Mouse (Mus musculus) adipocyte (in vitro differentiated cells): Measurements from ENCODE around the gene Kif14.
A peak's percentile ranks its signal among the peaks of the same experiment; 100 is the strongest.

ENCODE experiments used
- DNase-seq: peaks from one replicate; pipeline ENCODE4 v3.0.0-alpha.2; 2016; ENCODE audit warnings: low spot score

Kif14 gene

GRCm38 (mm10) chr1:136466143-136466811 is at the start of gene Kif14:
TSS of gene Kif14 (plus strand) at chr1:136466343.
- peak; percentile 97 for DNase-seq

- no peak for DNase-seq
These were observed 47.8 kb upstream of the Kif14 start for GRCm38 (mm10) chr1:136418393-136418792.

- DNase-seq, result no peak
These were observed 38.8 kb upstream of the Kif14 start for GRCm38 (mm10) chr1:136427166-136427969.

- no peak for DNase-seq
These were observed 37.2 kb upstream of the Kif14 start for GRCm38 (mm10) chr1:136428981-136429380.

- DNase-seq, result no peak
These were observed 35.9 kb upstream of the Kif14 start for GRCm38 (mm10) chr1:136430126-136430818.

- no peak for DNase-seq
These were observed 25.4 kb upstream of the Kif14 start for GRCm38 (mm10) chr1:136440741-136441140.

- DNase-seq, result no peak
These were observed 23.3 kb upstream of the Kif14 start for GRCm38 (mm10) chr1:136442809-136443208.

- no peak for DNase-seq
These were observed 21.4 kb upstream of the Kif14 start for GRCm38 (mm10) chr1:136444555-136445255.

- DNase-seq, result no peak
These were observed 19.2 kb upstream of the Kif14 start for GRCm38 (mm10) chr1:136446933-136447332.

- peak; percentile 26 for DNase-seq
These were observed 18.8 kb upstream of the Kif14 start for GRCm38 (mm10) chr1:136447338-136447737.

- no peak for DNase-seq
These were observed 16.6 kb upstream of the Kif14 start for GRCm38 (mm10) chr1:136449541-136449940.

- DNase-seq, result no peak
These were observed 15.9 kb upstream of the Kif14 start for GRCm38 (mm10) chr1:136450206-136450605.

GRCm38 (mm10) chr1:136452421-136452820 is 13.7 kb upstream of the Kif14 start:
- DNase-seq, result no peak

GRCm38 (mm10) chr1:136455756-136456585 is 10.2 kb upstream of the Kif14 start:
- DNase-seq, result no peak

GRCm38 (mm10) chr1:136456741-136457140 is 9.4 kb upstream of the Kif14 start:
- no peak for DNase-seq

GRCm38 (mm10) chr1:136457403-136457802 is 8.7 kb upstream of the Kif14 start:
- no peak for DNase-seq

GRCm38 (mm10) chr1:136458691-136459245 is 7.4 kb upstream of the Kif14 start:
- DNase-seq, result peak; percentile 81

- DNase-seq, result no peak
These were observed 3.7 kb upstream of the Kif14 start for GRCm38 (mm10) chr1:136462443-136462842.

- no peak for DNase-seq
These were observed 975 bp upstream of the Kif14 start for GRCm38 (mm10) chr1:136465168-136465567.

GRCm38 (mm10) chr1:136469408-136469807 is 3.3 kb downstream of the Kif14 start:
- peak; percentile 37 for DNase-seq

- no peak for DNase-seq
These were observed 4.3 kb downstream of the Kif14 start for GRCm38 (mm10) chr1:136470471-136470870.
